Mouse (Mus musculus) left cerebral cortex, postnatal 14 days (tissue): ENCODE measurements around the gene Supt16. TPM values are rescaled to one million over a fixed set of nuclear protein-coding genes. Genes with fewer than 3 reads are reported as not detected.

ENCODE experiments used
- DNase-seq, 2 experiments: peaks; one replicate each; pipeline ENCODE4 v3.0.0; 2021 to 2022; ENCODE audit warnings: low spot score in 2 of 2, mixed read lengths in 1 of 2
- intact Hi-C: fragments of 180-260 bp; cut with DNase I; formaldehyde crosslinking; loops from one replicate; pipeline ENCODE4 v1.15.1; 2025
- total RNA-seq, 2 experiments: library from RNA; stranded (reverse); gene quantifications; 2 replicates each; pipeline ENCODE4 v1.2.3; 2021

Supt16 gene
- total RNA-seq, 2 experiments from 2014 or later, result 44.7 to 45.6 TPM

DNA sequence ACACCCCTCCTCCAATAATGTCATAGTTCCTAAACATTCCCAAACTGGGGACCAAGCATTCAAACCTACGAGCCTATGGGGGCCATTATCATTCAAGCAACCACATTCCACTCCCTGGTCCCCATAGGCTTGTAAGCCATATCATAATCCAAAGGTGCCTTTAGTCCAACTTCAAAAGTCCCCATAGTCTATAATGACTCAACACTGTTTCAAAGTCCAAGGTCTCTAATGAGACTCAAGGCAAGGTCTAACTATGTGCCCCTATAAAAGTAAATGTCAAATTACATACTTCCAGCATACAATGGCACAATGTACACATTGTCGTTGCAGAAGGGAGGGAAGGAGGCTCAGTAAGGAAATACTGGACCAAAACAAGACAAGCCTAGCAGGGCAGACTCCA lies 42.2 kb downstream of the Supt16 start:
- intact Hi-C loops, result no loop called here
- no peak for DNase-seq

GRCm38 (mm10) chr14:52152613-52153012 lies 44.6 kb downstream of the Supt16 start:
- no peak for DNase-seq

DNA sequence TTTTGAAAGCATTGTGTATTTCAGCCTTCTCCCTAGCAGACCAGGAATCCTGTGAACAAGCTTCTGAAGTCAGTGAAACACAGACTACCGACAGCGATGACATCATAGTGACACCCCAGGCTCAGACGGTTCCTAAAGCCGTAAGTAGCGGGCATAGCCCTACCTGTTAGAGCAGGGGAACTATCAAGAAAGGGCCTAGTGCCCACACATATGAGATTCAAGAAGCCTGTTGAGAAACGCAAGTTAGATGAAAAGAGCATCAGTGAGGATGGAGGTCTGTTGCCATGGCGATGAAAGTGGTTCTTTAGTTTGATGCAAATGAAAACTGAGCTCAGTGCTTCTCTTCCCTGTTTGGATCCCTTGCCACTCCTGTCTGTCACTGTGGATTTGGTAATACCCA lies 45.0 kb downstream of the Supt16 start:
- peak; percentile 60 to 69 for DNase-seq
- intact Hi-C loops, result no loop called here

More at GRCm38 (mm10) chr14:52152613-52153012, 44.6 kb downstream of the Supt16 start:
- intact Hi-C loops, result no loop called here

- intact Hi-C loops, result no loop called here
- DNase-seq, result no peak
Observed at GRCm38 (mm10) chr14:52149888-52150287, 47.3 kb downstream of the Supt16 start.

- no peak for DNase-seq
- intact Hi-C loops, result no loop called here
Observed at GRCm38 (mm10) chr14:52146540-52146939, 50.7 kb downstream of the Supt16 start.

- intact Hi-C loops, result no loop called here
- no peak for DNase-seq
Observed at GRCm38 (mm10) chr14:52144165-52144564, 53.1 kb downstream of the Supt16 start.

GRCm38 (mm10) chr14:52141445-52142127 lies 55.6 kb downstream of the Supt16 start:
- no peak for DNase-seq
- intact Hi-C loops, result no loop called here

DNA sequence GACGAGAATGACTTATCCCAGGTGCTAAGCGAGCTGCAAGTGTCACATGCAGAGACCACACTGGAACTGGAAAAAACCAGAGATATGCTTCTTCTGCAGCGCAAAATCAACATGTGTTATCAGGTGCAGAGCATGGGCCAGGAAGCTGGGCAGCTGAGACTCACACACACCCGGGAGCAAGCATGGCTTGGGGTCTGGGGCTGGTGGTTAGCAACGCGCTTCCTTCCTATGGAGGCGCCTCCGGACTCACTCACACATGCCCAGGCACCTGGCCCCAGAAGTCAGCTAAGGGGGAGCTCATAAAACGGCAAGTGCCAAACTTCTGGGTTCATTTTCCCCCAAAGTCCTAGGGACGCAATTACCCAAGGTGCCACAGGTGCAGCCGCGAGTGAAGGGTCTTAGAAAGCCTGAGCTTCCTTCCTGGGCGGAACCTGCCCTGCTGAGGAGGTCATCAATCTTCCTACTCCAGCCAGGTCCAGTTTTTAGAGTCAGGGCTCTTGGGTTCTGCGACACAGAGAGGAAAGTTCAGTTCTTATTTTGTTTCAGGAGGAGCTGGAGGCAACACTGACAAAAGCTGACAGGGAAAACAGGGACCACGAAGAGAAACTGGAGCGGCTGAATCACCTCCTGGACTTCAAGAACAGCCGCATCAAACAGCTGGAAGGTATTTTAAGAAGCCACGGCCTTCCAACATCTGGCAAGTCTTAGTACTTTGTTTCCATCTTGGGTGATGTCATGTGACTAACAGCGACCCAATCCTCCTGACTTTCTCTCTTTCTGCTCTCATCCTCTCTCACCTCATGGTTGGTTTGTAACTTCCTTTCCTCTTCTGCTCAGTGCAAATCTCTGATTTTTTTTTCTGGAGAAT lies 56.4 kb downstream of the Supt16 start:
- DNase-seq, result no peak
- intact Hi-C loops, result no loop called here

GRCm38 (mm10) chr14:52133584-52133983 lies 63.6 kb downstream of the Supt16 start:
- no peak for DNase-seq
- intact Hi-C loops, result no loop called here

DNA sequence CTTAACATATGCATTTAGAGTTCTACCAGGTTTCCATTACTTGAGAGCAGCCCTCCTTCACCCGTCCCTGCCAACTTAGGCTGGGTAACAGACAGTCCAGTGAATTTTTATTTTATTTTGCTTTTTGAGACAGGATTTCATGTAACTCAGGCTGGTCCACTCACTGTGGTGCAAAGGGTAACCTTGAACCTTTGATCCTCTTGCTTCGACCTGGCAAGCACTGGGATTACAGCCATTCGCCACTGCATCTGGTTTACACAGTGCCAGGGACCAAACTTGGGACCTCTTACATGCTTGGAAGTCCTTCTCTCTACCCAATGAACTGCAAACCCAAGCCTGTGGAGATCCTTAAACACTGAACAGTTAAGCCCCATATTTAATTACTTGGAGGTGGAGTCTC lies 72.6 kb downstream of the Supt16 start:
- DNase-seq, result no peak

DNA sequence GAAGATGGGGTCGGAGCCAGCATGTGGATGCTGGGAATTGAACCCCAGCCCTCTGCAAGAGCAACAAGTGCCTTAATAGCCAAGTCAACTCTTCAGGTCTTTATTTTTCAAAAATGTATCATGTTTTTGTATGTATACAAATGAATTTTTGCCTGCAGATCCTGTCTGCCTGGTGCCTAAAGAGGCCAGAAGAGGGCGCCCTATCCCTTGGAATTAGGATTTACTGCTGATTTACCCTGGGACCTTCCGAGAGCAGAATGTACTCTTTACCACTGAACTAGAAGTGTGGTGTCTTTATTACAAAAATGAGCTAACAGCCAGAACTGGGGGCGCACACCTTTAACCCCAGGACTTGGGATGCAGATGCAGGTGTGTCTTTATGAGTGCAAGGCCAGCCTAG lies 73.3 kb downstream of the Supt16 start:
- intact Hi-C loops, result loop anchor here (5.0 kb wide), 1 partner anchor 73 kb away; the partner anchor contains the start of gene Supt16
- DNase-seq, result peak; percentile 76 to 80

More for the DNA sequence above, 72.6 kb downstream of the Supt16 start:
- intact Hi-C loops, result loop anchor here (5.0 kb wide), 1 partner anchor 73 kb away; the partner anchor contains the start of gene Supt16

- intact Hi-C loops, result loop anchor here (5.0 kb wide), 1 partner anchor 77 kb away; the partner anchor contains the start of gene Supt16
- DNase-seq, result no peak
Observed at GRCm38 (mm10) chr14:52120169-52120568, 77.0 kb downstream of the Supt16 start.

DNA sequence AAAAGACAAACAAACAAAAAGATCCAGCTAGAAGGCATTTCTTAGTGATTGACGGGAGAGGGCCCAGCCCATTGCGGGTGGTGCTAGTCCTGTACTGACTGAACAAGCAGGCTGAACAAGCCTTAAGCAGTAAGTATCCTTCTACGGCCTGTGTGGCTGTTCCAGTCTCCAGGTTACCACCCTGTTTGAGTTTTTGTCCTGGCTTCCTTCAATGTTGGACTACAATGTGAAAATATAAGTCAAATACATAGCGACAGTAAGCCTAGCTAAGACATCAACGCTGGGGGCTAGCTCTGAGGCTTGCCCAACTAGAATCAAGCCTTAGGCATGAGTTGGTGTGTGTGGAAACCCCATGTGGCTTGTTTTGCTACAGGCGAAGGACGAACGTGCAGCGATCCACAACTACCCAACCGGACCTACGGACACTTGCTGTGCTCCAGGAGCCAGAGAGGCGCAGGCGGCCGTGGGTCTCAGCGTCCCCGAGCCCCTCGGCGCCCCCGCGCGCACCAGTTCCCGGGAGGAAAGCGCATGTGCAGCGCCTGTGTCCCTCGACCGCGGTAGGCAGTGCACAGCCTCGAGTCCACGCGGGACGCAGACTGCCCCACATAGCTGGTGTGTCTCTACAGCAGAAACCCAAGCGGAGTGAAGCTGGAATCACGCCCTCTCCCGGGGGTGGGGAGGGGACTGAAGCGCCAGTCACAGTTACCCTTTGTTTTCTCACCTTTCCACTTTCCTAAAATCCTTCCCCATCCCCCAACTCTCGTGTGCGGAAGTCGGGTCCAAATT lies 78.2 kb downstream of the Supt16 start:
- intact Hi-C loops, result no loop called here

GRCm38 (mm10) chr14:52118456-52118822 lies 78.8 kb downstream of the Supt16 start:
- DNase-seq, result no peak
- intact Hi-C loops, result no loop called here

More for the DNA sequence above, 78.2 kb downstream of the Supt16 start:
- DNase-seq, result peak; percentile 32 to 40

DNA sequence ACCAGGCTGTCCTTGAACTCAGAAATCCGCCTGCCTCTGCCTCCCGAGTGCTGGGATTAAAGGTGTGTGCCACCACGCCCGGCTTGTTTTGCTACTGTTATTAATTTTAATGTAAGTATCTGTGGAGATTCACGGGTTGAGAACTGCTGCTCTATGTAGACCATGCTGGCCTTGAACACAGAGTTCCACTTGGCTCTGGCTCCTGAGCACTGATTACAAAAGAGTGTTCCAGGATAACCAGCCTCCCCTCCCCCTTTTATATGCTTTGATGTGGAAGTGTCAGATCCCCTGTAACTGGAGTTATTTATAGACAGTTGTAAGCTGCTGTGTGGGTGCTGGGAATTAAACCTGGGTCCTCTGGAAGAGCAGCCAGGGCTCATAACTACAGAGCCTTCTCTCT lies 80.0 kb downstream of the Supt16 start:
- no peak for DNase-seq
- intact Hi-C loops, result no loop called here

DNA sequence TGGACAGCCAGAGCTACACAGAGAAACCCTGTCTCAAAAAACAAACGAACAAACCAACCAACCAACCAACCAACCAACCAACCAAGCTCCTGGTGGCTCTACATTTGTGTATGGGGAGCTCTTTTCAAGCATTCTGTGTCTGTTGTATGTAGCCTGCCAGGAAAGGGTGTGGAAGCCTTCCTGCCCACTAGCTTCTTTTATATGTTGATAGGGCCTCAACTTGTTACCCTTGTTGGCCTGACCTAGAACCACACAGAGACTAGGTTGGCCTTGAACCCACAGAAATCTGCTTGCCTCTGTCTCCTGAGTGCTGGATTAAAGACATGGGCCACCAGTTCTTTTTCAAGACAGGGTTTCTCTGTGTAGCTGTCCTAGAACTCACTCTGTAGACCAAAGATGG lies 83.1 kb downstream of the Supt16 start:
- intact Hi-C loops, result no loop called here
- no peak for DNase-seq
